Mouse (Mus musculus): ENCODE measurements around the gene Raph1. TPM values are rescaled to one million over a fixed set of nuclear protein-coding genes. Genes with fewer than 3 reads are reported as not detected.
A peak's percentile ranks its signal among the peaks of the same experiment; 100 is the strongest.

Gene Raph1
- polyA plus RNA-seq, 1 experiment from 2014 or later, result 26.6 TPM

- Histone ChIP-seq H3K9ac (no peak overlapping the region), H3K36me3 (no peaks in the 10 kb centered on the region), H3K27me3 (no peaks in the 10 kb centered on the region), H3K4me1 (no peaks in the 10 kb centered on the region), H3K4me3 (no peak overlapping the region), H3K27ac (no peak overlapping the region), H3K4me2 (no peak overlapping the region), H3K9me3 (no peaks in the 10 kb centered on the region)
- no peak for ATAC-seq (ENCODE audit: insufficient number of reproducible peaks, low FRiP score, low TSS enrichment, low read depth)
- 85% methylated on average over 6 of the region's 6 CpGs for WGBS
These were observed 26.2 kb upstream of the Raph1 start for GRCm38 (mm10) chr1:60593101-60593500.

GRCm38 (mm10) chr1:60588887-60589629 is 22.2 kb upstream of the Raph1 start:
- Histone ChIP-seq H3K4me3 (no peak overlapping the region), H3K4me2 (no peak overlapping the region), H3K27ac (no peak overlapping the region), H3K36me3 (no peaks in the 10 kb centered on the region), H3K4me1 (no peaks in the 10 kb centered on the region), H3K9ac (no peak overlapping the region), H3K9me3 (no peaks in the 10 kb centered on the region), H3K27me3 (no peaks in the 10 kb centered on the region)
- WGBS, result 54% methylated on average over 4 of the region's 4 CpGs
- ATAC-seq (ENCODE audit: insufficient number of reproducible peaks, low FRiP score, low TSS enrichment, low read depth), result no peak

GRCm38 (mm10) chr1:60580990-60581389 is 14.1 kb upstream of the Raph1 start:
- 84% methylated on average over 8 of the region's 8 CpGs for WGBS
- H3K27me3 ChIP-seq, result no peaks in the 10 kb centered on the region
- H3K9me3 ChIP-seq, result no peaks in the 10 kb centered on the region
- H3K9ac ChIP-seq, result no peak overlapping the region
- ATAC-seq (ENCODE audit: insufficient number of reproducible peaks, low FRiP score, low TSS enrichment, low read depth), result no peak
- H3K4me2 ChIP-seq, result no peak overlapping the region
- H3K27ac ChIP-seq, result no peak overlapping the region
- H3K4me1 ChIP-seq, result no peaks in the 10 kb centered on the region
- H3K36me3 ChIP-seq, result no peaks in the 10 kb centered on the region
- no peak overlapping the region for H3K4me3 ChIP-seq

- Histone ChIP-seq H3K9me3 (no peaks in the 10 kb centered on the region), H3K9ac (no peak overlapping the region), H3K36me3 (no peaks in the 10 kb centered on the region), H3K4me2 (no peak overlapping the region), H3K27ac (no peak overlapping the region), H3K27me3 (no peaks in the 10 kb centered on the region), H3K4me3 (no peak overlapping the region), H3K4me1 (no peaks in the 10 kb centered on the region)
- WGBS, result 46% methylated on average over 1 of the region's 1 CpGs
- ATAC-seq (ENCODE audit: insufficient number of reproducible peaks, low FRiP score, low TSS enrichment, low read depth), result no peak
These were observed 13.0 kb upstream of the Raph1 start for GRCm38 (mm10) chr1:60579886-60580285.

- no peak for ATAC-seq (ENCODE audit: insufficient number of reproducible peaks, low FRiP score, low TSS enrichment, low read depth)
- no peaks in the 10 kb centered on the region for H3K4me1 ChIP-seq
- no peak overlapping the region for H3K4me3 ChIP-seq
- H3K9ac ChIP-seq, result no peak overlapping the region
- no peak overlapping the region for H3K4me2 ChIP-seq
- H3K36me3 ChIP-seq, result no peaks in the 10 kb centered on the region
- H3K9me3 ChIP-seq, result no peaks in the 10 kb centered on the region
- 68% methylated on average over 3 of the region's 3 CpGs for WGBS
- no peaks in the 10 kb centered on the region for H3K27me3 ChIP-seq
- H3K27ac ChIP-seq, result no peak overlapping the region
These were observed 5.8 kb upstream of the Raph1 start for GRCm38 (mm10) chr1:60572699-60573098.

GRCm38 (mm10) chr1:60569741-60570140 is 2.8 kb upstream of the Raph1 start:
- 92% methylated on average over 7 of the region's 7 CpGs for WGBS
- Histone ChIP-seq H3K4me1 (peaks cover 9% of the 10 kb centered on the region), H3K27ac (no peak overlapping the region), H3K27me3 (no peaks in the 10 kb centered on the region), H3K36me3 (no peaks in the 10 kb centered on the region), H3K9ac (no peak overlapping the region), H3K4me2 (no peak overlapping the region), H3K9me3 (no peaks in the 10 kb centered on the region), H3K4me3 (no peak overlapping the region)
- ATAC-seq (ENCODE audit: insufficient number of reproducible peaks, low FRiP score, low TSS enrichment, low read depth), result no peak

- no peaks in the 10 kb centered on the region for H3K36me3 ChIP-seq
These were observed 2.3 kb upstream of the Raph1 start for GRCm38 (mm10) chr1:60569210-60569609.

GRCm38 (mm10) chr1:60567321-60567720 is 417 bp upstream of the Raph1 start:
- H3K36me3 ChIP-seq, result peaks cover under 1% of the 10 kb centered on the region; the same call in 1 of the 2 replicates
- H3K4me1 ChIP-seq, result peaks cover 10% of the 10 kb centered on the region
- WGBS, result 10% methylated on average over 5 of the region's 5 CpGs
- no peaks in the 10 kb centered on the region for H3K9me3 ChIP-seq
- H3K4me3 ChIP-seq, result peak overlapping the region; percentile 99
- H3K27me3 ChIP-seq, result no peaks in the 10 kb centered on the region
- peak overlapping the region; percentile 92 for H3K9ac ChIP-seq
- peak overlapping the region; percentile 96 for H3K27ac ChIP-seq
- H3K4me2 ChIP-seq, result peak overlapping the region; percentile 71
- ATAC-seq (ENCODE audit: insufficient number of reproducible peaks, low FRiP score, low TSS enrichment, low read depth), result no peak

More at GRCm38 (mm10) chr1:60569210-60569609, 2.3 kb upstream of the Raph1 start:
- Histone ChIP-seq H3K9me3 (no peaks in the 10 kb centered on the region), H3K27me3 (no peaks in the 10 kb centered on the region), H3K9ac (no peak overlapping the region), H3K4me3 (no peak overlapping the region), H3K4me2 (no peak overlapping the region), H3K4me1 (peaks cover 10% of the 10 kb centered on the region), H3K27ac (no peak overlapping the region)
- no peak for ATAC-seq (ENCODE audit: insufficient number of reproducible peaks, low FRiP score, low TSS enrichment, low read depth)
- WGBS, result 54% methylated on average over 5 of the region's 5 CpGs

GRCm38 (mm10) chr1:60565931-60566630 is 823 bp downstream of the Raph1 start:
- H3K4me2 ChIP-seq, result peak overlapping the region; percentile 71
- H3K4me1 ChIP-seq, result peaks cover 10% of the 10 kb centered on the region
- H3K9ac ChIP-seq, result peak overlapping the region; percentile 92
- peaks cover 9% of the 10 kb centered on the region; the same call in 1 of the 2 replicates for H3K36me3 ChIP-seq
- peak overlapping the region; percentile 96 for H3K27ac ChIP-seq
- H3K9me3 ChIP-seq, result no peaks in the 10 kb centered on the region
- H3K4me3 ChIP-seq, result peak overlapping the region; percentile 99
- under 1% methylated on average over 53 of the region's 56 CpGs for WGBS
- no peaks in the 10 kb centered on the region for H3K27me3 ChIP-seq
- ATAC-seq (ENCODE audit: insufficient number of reproducible peaks, low FRiP score, low TSS enrichment, low read depth), result peak; percentile 38

GRCm38 (mm10) chr1:60565270-60565920 is 1.5 kb downstream of the Raph1 start:
- peak overlapping the region; percentile 71 for H3K4me2 ChIP-seq
- H3K27me3 ChIP-seq, result no peaks in the 10 kb centered on the region
- ATAC-seq (ENCODE audit: insufficient number of reproducible peaks, low FRiP score, low TSS enrichment, low read depth), result no peak
- no peaks in the 10 kb centered on the region for H3K9me3 ChIP-seq
- H3K9ac ChIP-seq, result peak overlapping the region; percentile 92
- peaks cover 10% of the 10 kb centered on the region for H3K4me1 ChIP-seq
- peak overlapping the region; percentile 99 for H3K4me3 ChIP-seq
- peak overlapping the region; percentile 96 for H3K27ac ChIP-seq
- WGBS, result under 1% methylated on average over 13 of the region's 13 CpGs
- peaks cover 15% of the 10 kb centered on the region for H3K36me3 ChIP-seq

- Histone ChIP-seq H3K27me3 (no peaks in the 10 kb centered on the region), H3K9ac (no peak overlapping the region), H3K27ac (no peak overlapping the region), H3K4me3 (peak overlapping the region; percentile 99), H3K4me2 (peak overlapping the region; percentile 71; the same call in 1 of the 2 replicates), H3K4me1 (peaks cover 10% of the 10 kb centered on the region), H3K9me3 (no peaks in the 10 kb centered on the region), H3K36me3 (peaks cover 17% of the 10 kb centered on the region)
- ATAC-seq (ENCODE audit: insufficient number of reproducible peaks, low FRiP score, low TSS enrichment, low read depth), result no peak
- 73% methylated on average over 5 of the region's 5 CpGs for WGBS
These were observed 2.2 kb downstream of the Raph1 start for GRCm38 (mm10) chr1:60564691-60565090.

- Histone ChIP-seq H3K4me1 (peaks cover 10% of the 10 kb centered on the region), H3K9me3 (no peaks in the 10 kb centered on the region), H3K36me3 (peaks cover 17% of the 10 kb centered on the region), H3K27me3 (no peaks in the 10 kb centered on the region), H3K27ac (no peak overlapping the region), H3K4me3 (no peak overlapping the region), H3K4me2 (no peak overlapping the region), H3K9ac (no peak overlapping the region)
- no peak for ATAC-seq (ENCODE audit: insufficient number of reproducible peaks, low FRiP score, low TSS enrichment, low read depth)
These were observed 3.9 kb downstream of the Raph1 start for GRCm38 (mm10) chr1:60563021-60563420.
